Mouse (Mus musculus) C2C12 (cell line): ENCODE results near the gene Wdr18. TPM values are rescaled to one million over a fixed set of nuclear protein-coding genes. Genes with fewer than 3 reads are reported as not detected.

ENCODE experiments used
- H3K27me3 ChIP-seq: one replicate; pipeline ENCODE4 v1.6.1; 2011; ENCODE audit not compliant: control insufficient read depth, insufficient read depth, insufficient read length
- H3K36me3 ChIP-seq: one replicate; pipeline ENCODE4 v1.6.1; 2011; ENCODE audit not compliant: control insufficient read depth, insufficient read depth
- H3K4me3 ChIP-seq: one replicate; pipeline ENCODE4 v1.5.1; 2011; ENCODE audit warnings: mild to moderate bottlenecking, control low read depth; ENCODE audit not compliant: poor library complexity, insufficient read depth, severe bottlenecking
- H3K79me2 ChIP-seq: one replicate; pipeline ENCODE4 v1.6.1; 2011; ENCODE audit not compliant: control insufficient read depth, insufficient read depth
- H3K79me3 ChIP-seq: one replicate; pipeline ENCODE4 v1.6.1; 2011; ENCODE audit warnings: low read depth, control low read depth
- H3ac ChIP-seq: one replicate; pipeline ENCODE3; 2011; ENCODE audit warnings: low read depth; ENCODE audit not compliant: control insufficient read depth, insufficient read length
- CEBPB ChIP-seq: IDR thresholded peaks from one replicate; pipeline ENCODE4 v1.6.1; 2011; ENCODE audit warnings: low read depth, mild to moderate bottlenecking, control low read depth, moderate library complexity
- CTCF ChIP-seq: IDR thresholded peaks from one replicate; pipeline ENCODE4 v1.5.1; 2011; ENCODE audit not compliant: control insufficient read depth, insufficient read depth, insufficient read length
- FOSL1 ChIP-seq: IDR thresholded peaks from one replicate; pipeline ENCODE4 v1.8.0; 2011; ENCODE audit warnings: mild to moderate bottlenecking, low read length; ENCODE audit not compliant: poor library complexity, insufficient read depth, severe bottlenecking
- MAX ChIP-seq: IDR thresholded peaks from one replicate; pipeline ENCODE4 v1.6.1; 2011; ENCODE audit warnings: mild to moderate bottlenecking, control low read depth
- MYOD1 ChIP-seq: IDR thresholded peaks from one replicate; pipeline ENCODE4 v1.6.1; 2011; ENCODE audit warnings: low read depth; ENCODE audit not compliant: control insufficient read depth, insufficient read length
- MYOG ChIP-seq: IDR thresholded peaks from one replicate; pipeline ENCODE4 v1.6.1; 2011; ENCODE audit not compliant: control insufficient read depth, insufficient read length; ENCODE audit errors: extremely low read depth
- USF1 ChIP-seq: IDR thresholded peaks from one replicate; pipeline ENCODE4 v1.6.1; 2011; ENCODE audit warnings: low read depth, mild to moderate bottlenecking, control low read depth, moderate library complexity
- polyA plus RNA-seq: library from polyadenylated mRNA; unstranded; fragments of >200 nt; fragmentation: generic; extraction: Trizol; gene quantifications from one replicate; pipeline ENCODE4 v1.2.1, GENCODE M21; 2012; ENCODE audit warnings: missing spikeins

Wdr18 gene
- polyA plus RNA-seq, 1 experiment = 48.6 TPM

GRCm38 (mm10) chr10:79943471-79943901, 16.5 kb upstream of the Wdr18 start:
- Histone ChIP-seq H3K79me3 (no peaks in the 10 kb centered on the region), H3K4me3 (no peak overlapping the region), H3ac (no peak overlapping the region), H3K27me3 (no peaks in the 10 kb centered on the region), H3K36me3 (no peaks in the 10 kb centered on the region), H3K79me2 (no peaks in the 10 kb centered on the region)
- TF ChIP-seq MYOG = no peak
- no peak for TF ChIP-seq MAX
- no peak for TF ChIP-seq MYOD1
- no peak for TF ChIP-seq FOSL1
- no peak for TF ChIP-seq CEBPB
- no peak for TF ChIP-seq USF1
- no peak for TF ChIP-seq CTCF

- no peaks in the 10 kb centered on the region for H3K27me3 ChIP-seq
- no peaks in the 10 kb centered on the region for H3K79me3 ChIP-seq
- H3K79me2 ChIP-seq = no peaks in the 10 kb centered on the region
- TF ChIP-seq MAX = no peak
- no peak for TF ChIP-seq USF1
- no peak for TF ChIP-seq MYOG
- TF ChIP-seq FOSL1 = no peak
- peak; percentile 35 for TF ChIP-seq MYOD1
- no peak for TF ChIP-seq CTCF
- TF ChIP-seq CEBPB = no peak
- H3ac ChIP-seq = no peak overlapping the region
- H3K4me3 ChIP-seq = no peak overlapping the region
- no peaks in the 10 kb centered on the region for H3K36me3 ChIP-seq
Measured at GRCm38 (mm10) chr10:79945507-79946234, 14.3 kb upstream of the Wdr18 start.

GRCm38 (mm10) chr10:79946752-79947322, 13.1 kb upstream of the Wdr18 start:
- Histone ChIP-seq H3K36me3 (no peaks in the 10 kb centered on the region), H3K79me3 (no peaks in the 10 kb centered on the region), H3ac (no peak overlapping the region), H3K4me3 (no peak overlapping the region), H3K27me3 (no peaks in the 10 kb centered on the region), H3K79me2 (no peaks in the 10 kb centered on the region)
- TF ChIP-seq MYOG = no peak
- no peak for TF ChIP-seq CTCF
- TF ChIP-seq FOSL1 = no peak
- TF ChIP-seq MAX = no peak
- no peak for TF ChIP-seq CEBPB
- no peak for TF ChIP-seq USF1
- peak; percentile 32 for TF ChIP-seq MYOD1

DNA sequence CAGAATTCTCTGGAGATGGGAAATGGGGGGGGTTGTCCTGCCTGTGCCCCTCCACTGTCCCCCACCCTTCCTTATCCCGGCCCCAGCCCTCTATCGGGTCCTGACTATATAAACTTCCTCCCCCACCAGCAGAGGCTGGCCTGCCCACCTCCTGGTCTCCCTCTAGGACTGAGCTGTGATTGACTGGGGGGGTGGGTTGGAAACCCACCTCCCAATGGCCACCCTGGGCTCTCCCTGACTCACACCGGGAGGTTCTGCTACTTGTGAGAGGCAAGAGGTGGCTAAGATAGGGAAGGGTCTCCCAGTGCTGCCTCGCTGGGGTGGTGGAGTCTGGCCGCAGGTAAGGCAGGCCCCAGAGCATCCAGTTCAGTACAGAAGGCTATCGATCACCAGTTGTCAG, 12.4 kb upstream of the Wdr18 start:
- TF ChIP-seq MYOG (no peak), FOSL1 (no peak), USF1 (no peak), CTCF (no peak), CEBPB (no peak), MAX (no peak), MYOD1 (no peak)
- Histone ChIP-seq H3K79me3 (no peaks in the 10 kb centered on the region), H3K36me3 (no peaks in the 10 kb centered on the region)

DNA sequence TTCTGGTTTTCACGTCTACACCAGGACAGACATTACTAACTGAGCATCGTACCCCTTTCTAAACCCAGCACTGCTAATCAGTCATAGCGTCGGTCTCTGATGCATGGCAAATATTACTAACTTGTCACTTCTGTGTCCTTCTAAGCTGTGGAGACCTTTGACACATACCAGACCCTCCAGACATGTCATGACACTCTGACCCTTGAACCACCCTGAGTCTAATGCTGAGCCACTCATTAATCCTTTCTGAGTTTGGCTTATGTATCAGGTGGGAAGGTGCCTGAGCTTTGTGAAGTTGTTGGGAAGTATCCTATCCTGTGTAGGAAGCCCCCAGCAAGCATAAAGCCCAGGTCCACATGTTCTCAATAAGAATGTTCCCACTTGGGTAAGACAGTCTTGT, 10.1 kb upstream of the Wdr18 start:
- H3ac ChIP-seq = no peak overlapping the region
- no peaks in the 10 kb centered on the region for H3K27me3 ChIP-seq
- no peaks in the 10 kb centered on the region for H3K79me2 ChIP-seq
- no peak overlapping the region for H3K4me3 ChIP-seq
- TF ChIP-seq MAX (no peak), USF1 (no peak), CEBPB (no peak), FOSL1 (no peak), MYOG (no peak), MYOD1 (no peak), CTCF (no peak)
- no peaks in the 10 kb centered on the region for H3K79me3 ChIP-seq
- H3K36me3 ChIP-seq = no peaks in the 10 kb centered on the region

More for the DNA sequence above, 12.4 kb upstream of the Wdr18 start:
- Histone ChIP-seq H3K79me2 (no peaks in the 10 kb centered on the region), H3K4me3 (no peak overlapping the region), H3ac (no peak overlapping the region), H3K27me3 (no peaks in the 10 kb centered on the region)
